Mouse (Mus musculus) embryo, embryonic 10 days (tissue): ENCODE measurements around the gene Fam90a1a.
A peak's percentile ranks its signal among the peaks of the same experiment; 100 is the strongest.
"Not testable (repeated sequence)": the region's sequence is repeated elsewhere in the genome, so short reads cannot be mapped to it uniquely, and the experiment has no call there.

Experiments used
- DNase-seq: peaks from one replicate; pipeline ENCODE4 v3.0.0-alpha.2; 2015; ENCODE audit warnings: low spot score

Fam90a1a gene

GRCm38 (mm10) chr8:21958414-21958813 lies at the start of gene Fam90a1a:
Gene Fam90a1a, plus strand, starts transcription at chr8:21958714.
- DNase-seq: no peak

DNA sequence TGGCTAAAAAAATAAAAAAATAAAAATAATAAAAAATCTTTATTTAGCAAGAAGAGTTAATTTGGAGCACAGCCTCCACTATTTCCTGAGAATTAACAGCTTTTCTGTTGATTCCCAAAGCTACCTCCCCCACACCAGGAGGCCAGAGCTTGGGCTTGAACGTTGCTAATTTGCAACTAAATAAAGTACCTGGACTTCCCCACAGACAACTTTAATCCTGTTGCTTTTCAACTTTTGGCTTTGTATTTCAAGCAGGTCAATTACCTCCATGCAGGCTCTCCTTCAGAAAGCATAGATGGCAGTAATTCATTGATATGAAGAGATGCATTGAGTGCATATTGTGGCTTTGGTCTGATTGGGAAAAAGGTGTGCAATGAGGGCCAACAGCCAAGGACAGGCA lies 46.6 kb upstream of the Fam90a1a start:
- DNase-seq: no peak

GRCm38 (mm10) chr8:21912554-21912953 lies 46.0 kb upstream of the Fam90a1a start:
- no peak for DNase-seq

- DNase-seq: no peak
Measured at GRCm38 (mm10) chr8:21915625-21916024, 42.9 kb upstream of the Fam90a1a start.

DNA sequence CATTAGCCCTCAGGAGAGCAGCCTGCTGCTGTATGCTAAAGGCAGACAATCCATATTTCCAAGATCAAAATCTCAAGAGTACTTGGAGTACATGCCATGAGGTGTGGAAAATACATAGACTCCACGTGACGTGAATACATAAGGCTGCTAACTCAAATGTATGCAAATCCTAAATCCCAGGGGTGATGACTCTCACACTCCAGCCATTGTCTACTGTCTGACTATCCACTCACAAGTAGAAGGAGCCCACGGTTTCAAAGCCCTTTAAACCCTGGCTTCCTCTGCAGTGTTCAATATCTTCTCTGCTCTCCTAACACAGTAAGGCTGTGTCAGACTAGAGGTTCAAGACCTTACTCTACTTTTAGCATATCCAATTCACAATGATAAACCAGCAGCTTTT lies 27.8 kb upstream of the Fam90a1a start:
- not testable (repeated sequence) for DNase-seq

DNA sequence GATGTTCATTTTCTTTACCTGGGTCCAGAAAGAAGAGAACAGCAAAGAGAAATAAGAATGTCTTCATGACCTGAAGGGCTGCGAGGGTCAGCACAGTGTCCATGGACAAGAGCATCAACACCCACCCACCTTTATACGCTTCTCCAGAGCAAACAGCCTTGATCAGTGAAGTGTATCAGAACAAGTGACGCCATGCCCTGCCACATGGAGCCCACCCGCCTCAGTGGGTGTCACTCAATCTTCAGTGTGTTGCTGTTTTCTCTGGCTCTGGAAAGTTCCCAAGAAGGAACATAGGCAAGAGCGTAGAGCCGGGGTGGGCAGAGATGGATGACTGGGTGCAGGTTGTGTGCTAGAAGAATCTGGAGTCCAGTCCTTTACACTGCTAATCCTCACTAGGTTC lies 25.9 kb upstream of the Fam90a1a start, which contains the start of gene Defb15:
TSS of gene Defb15 (minus strand) at position 101 of the 400 bp plus-strand sequence.
- DNase-seq: no peak

GRCm38 (mm10) chr8:21938052-21938451 lies 20.5 kb upstream of the Fam90a1a start, which contains the start of gene Defb35:
Gene Defb35, plus strand, starts transcription at chr8:21938352.
- not testable (repeated sequence) for DNase-seq

DNA sequence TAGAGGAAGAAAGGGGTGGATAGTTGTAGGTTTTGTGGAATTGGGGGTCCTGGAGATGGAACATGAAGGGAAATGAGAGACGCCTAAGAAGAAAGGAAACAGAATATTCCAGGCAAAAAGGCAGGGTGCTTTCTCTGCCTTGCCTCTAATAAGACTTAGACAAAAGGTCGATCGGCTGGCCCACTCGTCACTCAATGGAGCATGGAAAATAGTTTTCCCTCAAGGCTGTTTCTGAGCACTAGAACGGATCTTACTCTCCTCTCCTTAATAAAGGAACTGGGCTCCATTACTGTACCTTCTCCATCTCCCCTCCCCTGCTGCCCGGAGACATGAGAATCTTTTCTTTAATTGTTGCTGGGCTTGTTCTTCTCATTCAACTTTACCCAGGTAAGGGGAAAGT lies 12.1 kb upstream of the Fam90a1a start, which contains the start of gene Defb13:
TSS of gene Defb13 (plus strand) at position 301 of the 400 bp plus-strand sequence.
- no peak for DNase-seq

DNA sequence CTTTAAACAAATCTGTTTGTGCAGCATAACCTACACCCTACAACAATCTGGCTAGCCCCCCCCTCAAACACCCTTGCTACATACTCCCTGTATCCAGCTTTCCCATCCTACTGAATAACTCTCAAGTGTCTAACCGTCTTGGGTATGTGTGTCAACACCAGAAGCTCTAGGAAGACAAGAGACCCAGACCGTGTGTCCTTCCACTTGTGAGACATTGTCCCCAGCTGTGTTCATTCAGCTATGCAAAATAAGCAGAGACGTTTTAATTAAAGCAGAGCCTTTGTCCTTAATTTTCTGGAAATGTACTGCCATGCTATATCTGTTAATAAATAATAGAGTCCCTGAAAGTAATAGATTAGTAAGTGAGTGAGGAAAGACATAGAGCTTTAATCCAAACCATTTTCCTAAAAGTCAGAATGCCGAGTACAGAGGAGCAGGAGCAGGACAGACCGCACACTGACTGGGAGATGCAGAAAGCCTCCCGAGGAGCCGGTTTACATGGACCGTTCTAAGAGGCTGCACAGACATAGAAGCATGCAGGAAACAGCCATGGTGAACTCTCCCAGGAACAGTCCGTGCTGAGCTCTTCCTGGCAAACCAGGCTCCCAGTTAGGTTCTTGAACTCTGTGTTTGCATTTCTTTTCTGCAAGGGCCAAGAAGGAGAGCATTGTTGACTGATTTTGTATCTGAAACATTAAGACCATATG lies 11.1 kb upstream of the Fam90a1a start:
- DNase-seq: no peak

DNA sequence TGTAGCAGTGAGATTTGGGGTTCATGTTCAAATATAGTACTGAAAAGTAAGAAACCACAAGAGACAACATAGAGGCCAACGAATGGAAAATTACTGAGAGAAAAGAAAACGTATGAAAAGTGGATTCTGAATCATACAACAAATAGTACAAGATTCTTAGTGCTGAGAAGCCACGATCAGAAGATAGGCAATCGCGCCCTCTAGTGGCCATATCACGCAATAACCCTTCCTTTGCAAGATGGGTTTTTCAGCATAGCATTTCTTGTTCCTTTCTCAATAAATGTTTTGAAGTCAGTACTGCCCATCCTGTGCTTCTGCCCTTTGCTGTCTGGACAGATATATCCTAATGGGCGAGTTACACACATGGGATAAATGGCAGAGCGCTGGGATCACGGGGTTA lies 3.2 kb upstream of the Fam90a1a start:
- peak; percentile 76 for DNase-seq

DNA sequence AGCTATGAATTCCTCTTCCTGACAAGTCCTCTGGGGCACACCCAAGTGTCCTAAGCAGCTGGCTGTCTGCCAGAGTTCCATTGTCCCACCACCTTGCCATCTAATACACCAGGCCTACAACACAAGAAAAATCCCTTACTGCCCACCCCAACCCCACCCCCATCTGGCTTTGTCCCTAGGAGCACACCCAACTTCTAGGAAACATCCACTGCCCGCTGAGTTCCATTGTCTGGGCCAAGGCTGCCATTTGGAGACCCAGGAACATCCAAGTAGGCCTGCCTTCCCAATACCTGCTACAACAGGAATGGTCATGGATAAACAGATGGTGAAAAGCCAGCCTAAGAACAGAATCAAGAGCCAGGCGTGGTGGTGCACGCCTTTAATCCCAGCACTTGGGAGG lies 2.2 kb upstream of the Fam90a1a start:
- no peak for DNase-seq

- no peak for DNase-seq
Measured at GRCm38 (mm10) chr8:21966646-21967045, 8.1 kb downstream of the Fam90a1a start.

- DNase-seq: no peak
Measured at GRCm38 (mm10) chr8:21969475-21969874, 11.0 kb downstream of the Fam90a1a start, which contains the start of gene Ccdc70. Gene Ccdc70, plus strand, starts transcription at chr8:21969775.

- no peak for DNase-seq
Measured at GRCm38 (mm10) chr8:21978193-21978592, 19.7 kb downstream of the Fam90a1a start.

- peak; percentile 17 for DNase-seq
Measured at GRCm38 (mm10) chr8:21981664-21982337, 23.3 kb downstream of the Fam90a1a start.

DNA sequence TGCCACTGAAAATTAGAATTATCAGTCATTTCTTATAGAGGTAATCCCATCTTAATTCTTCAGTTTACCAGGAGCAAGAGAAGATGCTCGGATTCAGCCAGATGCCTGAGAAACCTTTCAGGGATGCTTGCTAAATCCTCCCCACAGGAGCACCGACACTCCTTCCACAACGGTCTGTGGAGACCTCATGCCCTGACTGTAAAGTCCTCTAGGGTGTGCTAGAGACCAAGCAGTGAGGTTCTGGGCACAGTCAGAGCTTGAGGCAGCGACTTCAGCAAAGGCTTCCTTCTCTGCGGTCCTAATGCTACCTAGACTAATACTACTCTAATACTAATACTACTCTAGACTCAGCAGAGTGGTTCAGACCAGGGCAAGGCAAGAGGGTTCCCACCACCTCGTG lies 33.7 kb downstream of the Fam90a1a start:
- peak; percentile 70 for DNase-seq

GRCm38 (mm10) chr8:21995181-21995580 lies 36.7 kb downstream of the Fam90a1a start:
- DNase-seq: peak; percentile 50

DNA sequence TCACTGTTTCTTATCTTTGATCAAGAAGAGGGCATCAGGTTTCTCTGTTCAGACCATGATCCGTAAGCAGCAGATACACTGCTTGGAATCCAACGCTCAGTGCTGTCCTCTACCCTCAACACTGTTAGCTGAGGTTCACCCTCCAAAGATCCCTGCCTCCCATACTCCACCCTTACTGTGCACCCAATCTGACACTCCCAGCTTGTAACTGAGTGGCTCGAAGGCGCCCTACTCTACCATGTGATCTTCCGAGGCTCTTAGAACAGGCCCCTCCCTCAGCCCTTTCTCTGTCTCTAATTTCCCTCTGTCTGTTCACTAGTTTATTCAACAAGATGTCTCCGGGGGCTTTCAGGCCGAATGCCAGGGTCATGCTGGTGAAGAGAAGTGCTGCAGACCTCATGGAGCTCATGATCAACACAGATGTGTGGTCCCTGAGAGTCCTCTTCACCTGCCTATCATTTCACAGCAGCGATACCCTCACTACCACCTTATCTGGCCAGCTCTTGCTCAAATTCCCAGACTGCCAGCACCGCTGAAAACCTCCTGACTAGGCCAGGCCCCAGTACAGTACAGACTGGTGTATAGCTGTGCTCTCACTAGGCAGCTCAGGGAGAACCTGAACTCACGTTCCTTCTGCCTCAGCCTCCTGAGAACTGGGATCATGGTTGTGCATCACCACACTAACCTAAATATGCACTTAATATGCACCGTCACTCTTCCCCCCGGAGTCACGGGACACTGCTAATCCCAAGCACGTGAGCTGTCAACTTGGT lies 46.4 kb downstream of the Fam90a1a start:
- DNase-seq: no peak

GRCm38 (mm10) chr8:22006423-22006822 lies 47.9 kb downstream of the Fam90a1a start:
- DNase-seq: no peak

DNA sequence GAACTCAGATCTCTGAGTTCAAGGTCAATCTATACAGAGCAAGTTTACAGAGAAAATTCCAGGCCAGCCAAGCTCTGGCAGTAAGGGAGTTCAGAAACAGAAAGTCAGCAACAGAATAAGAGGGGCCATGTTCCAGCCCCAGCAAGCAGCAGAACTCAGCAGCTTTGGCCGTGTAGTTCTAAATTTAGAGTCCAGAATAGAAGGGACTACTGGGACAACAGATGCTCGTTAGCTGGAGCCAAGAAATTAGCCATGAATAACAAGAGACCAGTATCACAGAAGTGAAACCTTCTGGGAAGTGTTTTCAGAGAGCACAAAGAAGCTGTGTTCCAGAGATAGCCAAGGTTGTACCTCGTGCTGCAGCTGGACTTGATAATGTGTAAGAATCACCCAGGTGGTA lies 50.9 kb downstream of the Fam90a1a start:
- no peak for DNase-seq

GRCm38 (mm10) chr8:22013034-22013707 lies 54.7 kb downstream of the Fam90a1a start:
- peak; percentile 33 for DNase-seq
